Mouse (Mus musculus): ENCODE measurements around the gene Slc36a1. TPM values are rescaled to one million over a fixed set of nuclear protein-coding genes. Genes with fewer than 3 reads are reported as not detected.

Slc36a1 gene
- polyA plus RNA-seq, 1 experiment from 2014 or later: 3.1 TPM

DNA sequence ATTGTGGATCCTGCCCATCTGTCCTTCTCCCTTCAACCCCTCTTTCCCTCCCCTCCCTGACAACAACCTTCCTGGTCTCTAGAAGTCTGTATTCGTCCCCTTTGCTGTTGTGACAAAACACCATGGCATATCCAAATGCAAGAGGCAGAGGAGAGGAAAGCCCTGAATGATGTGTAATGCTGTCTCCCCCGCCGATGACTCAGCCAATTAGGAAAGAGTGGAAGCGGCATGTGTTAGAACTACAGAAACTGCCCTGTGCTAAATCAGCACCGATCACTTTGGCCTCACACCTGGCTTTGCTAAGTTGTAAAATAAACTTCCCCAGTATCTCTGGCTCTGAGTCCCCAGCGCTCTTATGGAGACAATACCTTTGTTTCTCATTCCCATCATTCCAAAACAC lies 7.1 kb upstream of the Slc36a1 start:
- no peaks in the 10 kb centered on the region for H3K4me1 ChIP-seq (ENCODE audit: control insufficient read depth, insufficient read depth, low read length)
- no peaks in the 10 kb centered on the region for H3K27me3 ChIP-seq (ENCODE audit: control insufficient read depth, insufficient read depth, low read length)
- ATAC-seq (ENCODE audit: low FRiP score, low TSS enrichment) (no peak), DNase-seq (no peak)
- H3K36me3 ChIP-seq (ENCODE audit: control insufficient read depth, insufficient read depth, low read length): no peaks in the 10 kb centered on the region
- no peaks in the 10 kb centered on the region for H3K9me3 ChIP-seq (ENCODE audit: control insufficient read depth, low read length)
- no peak overlapping the region for H3K27ac ChIP-seq (replicated peaks; ENCODE audit: low read depth, low read length)
- H3K9ac ChIP-seq (replicated peaks; ENCODE audit: low read length): no peak overlapping the region
- no peak overlapping the region for H3K4me3 ChIP-seq (replicated peaks; ENCODE audit: low read depth, low read length)
- no peak overlapping the region for H3K4me2 ChIP-seq (ENCODE audit: low read length)
- WGBS: 74% methylated on average over 6 of the region's 6 CpGs

DNA sequence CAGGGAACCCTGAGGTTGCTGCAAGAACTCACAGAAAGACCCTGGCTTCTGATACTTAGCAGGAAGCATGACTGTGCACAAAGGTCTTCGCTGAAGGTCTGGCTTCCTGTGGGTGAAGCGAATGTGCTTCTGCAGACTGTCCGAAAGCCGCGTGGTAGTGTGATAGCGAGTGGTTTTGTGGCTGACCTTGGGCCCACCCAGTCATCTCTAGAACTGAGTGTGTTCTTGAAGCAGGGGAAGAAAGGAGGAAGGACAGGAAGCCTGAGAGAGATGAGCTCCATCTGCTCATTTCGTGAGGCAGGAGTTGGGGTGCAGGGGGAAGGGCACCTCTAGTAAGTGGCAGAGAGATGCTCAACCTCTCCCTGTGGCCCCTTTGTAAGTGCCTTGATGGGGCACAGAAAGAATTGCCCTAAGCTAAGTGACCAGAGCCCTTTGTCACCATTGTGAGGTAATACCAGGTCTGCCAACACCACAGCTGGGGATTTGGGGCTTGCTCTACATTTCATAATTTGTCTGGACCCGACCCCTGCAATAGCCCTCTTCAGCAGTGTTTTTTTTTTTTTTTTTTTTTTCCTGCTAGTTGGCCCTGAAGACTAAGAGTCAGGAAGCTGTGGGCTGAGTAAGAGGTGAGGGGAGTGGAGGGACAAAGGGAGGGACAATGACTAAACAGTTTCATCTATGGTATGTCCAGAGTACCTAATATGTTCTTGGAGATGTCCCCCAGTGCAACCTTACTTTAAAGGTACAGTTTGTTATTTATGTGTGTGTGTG lies 6.2 kb upstream of the Slc36a1 start:
- Histone ChIP-seq H3K36me3 (ENCODE audit: control insufficient read depth, insufficient read depth, low read length) (no peaks in the 10 kb centered on the region), H3K9ac (replicated peaks; ENCODE audit: low read length) (no peak overlapping the region), H3K9me3 (ENCODE audit: control insufficient read depth, low read length) (no peaks in the 10 kb centered on the region), H3K27ac (replicated peaks; ENCODE audit: low read depth, low read length) (no peak overlapping the region), H3K4me3 (replicated peaks; ENCODE audit: low read depth, low read length) (no peak overlapping the region), H3K4me1 (ENCODE audit: control insufficient read depth, insufficient read depth, low read length) (no peaks in the 10 kb centered on the region), H3K4me2 (ENCODE audit: low read length) (no peak overlapping the region), H3K27me3 (ENCODE audit: control insufficient read depth, insufficient read depth, low read length) (no peaks in the 10 kb centered on the region)
- ATAC-seq (ENCODE audit: low FRiP score, low TSS enrichment) (no peak), DNase-seq (no peak)
- WGBS: 85% methylated on average over 8 of the region's 8 CpGs

DNA sequence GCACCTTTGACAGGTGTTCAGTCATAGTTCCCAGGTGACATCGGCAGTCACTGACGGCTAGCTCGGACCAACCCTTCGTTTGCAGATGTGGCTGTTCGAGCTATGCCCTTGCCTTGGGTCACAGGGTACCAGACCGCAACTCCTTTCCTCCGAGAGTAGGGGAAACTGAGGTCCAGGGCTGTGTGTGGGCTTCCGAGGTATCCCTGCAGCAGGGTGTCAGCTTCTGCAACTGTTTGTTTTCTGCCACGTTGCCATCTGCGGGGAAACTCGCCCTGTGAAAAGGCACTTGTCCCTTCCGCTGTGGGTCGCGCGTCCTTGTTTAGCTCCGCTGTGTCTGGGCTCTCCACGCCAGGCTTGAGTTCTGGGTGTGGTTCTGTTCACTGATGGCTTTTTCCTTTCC lies 452 bp downstream of the Slc36a1 start:
- H3K27ac ChIP-seq (replicated peaks; ENCODE audit: low read depth, low read length): peak overlapping the region; percentile 41; the same call in 1 of the 2 replicates
- peak; percentile 60 for DNase-seq
- H3K4me1 ChIP-seq (ENCODE audit: control insufficient read depth, insufficient read depth, low read length): peaks cover 15% of the 10 kb centered on the region; the same call in 1 of the 2 replicates
- no peaks in the 10 kb centered on the region for H3K27me3 ChIP-seq (ENCODE audit: control insufficient read depth, insufficient read depth, low read length)
- H3K9ac ChIP-seq (replicated peaks; ENCODE audit: low read length): peak overlapping the region; percentile 81
- ATAC-seq (ENCODE audit: low FRiP score, low TSS enrichment): 0 out of 2 replicates have a peak, but pooled peaks have one; percentile 49
- no peaks in the 10 kb centered on the region for H3K9me3 ChIP-seq (ENCODE audit: control insufficient read depth, low read length)
- H3K36me3 ChIP-seq (ENCODE audit: control insufficient read depth, insufficient read depth, low read length): no peaks in the 10 kb centered on the region
- 6% methylated on average over 17 of the region's 17 CpGs for WGBS
- H3K4me2 ChIP-seq (ENCODE audit: low read length): peak overlapping the region; percentile 99
- peak overlapping the region; percentile 76 for H3K4me3 ChIP-seq (replicated peaks; ENCODE audit: low read depth, low read length)

DNA sequence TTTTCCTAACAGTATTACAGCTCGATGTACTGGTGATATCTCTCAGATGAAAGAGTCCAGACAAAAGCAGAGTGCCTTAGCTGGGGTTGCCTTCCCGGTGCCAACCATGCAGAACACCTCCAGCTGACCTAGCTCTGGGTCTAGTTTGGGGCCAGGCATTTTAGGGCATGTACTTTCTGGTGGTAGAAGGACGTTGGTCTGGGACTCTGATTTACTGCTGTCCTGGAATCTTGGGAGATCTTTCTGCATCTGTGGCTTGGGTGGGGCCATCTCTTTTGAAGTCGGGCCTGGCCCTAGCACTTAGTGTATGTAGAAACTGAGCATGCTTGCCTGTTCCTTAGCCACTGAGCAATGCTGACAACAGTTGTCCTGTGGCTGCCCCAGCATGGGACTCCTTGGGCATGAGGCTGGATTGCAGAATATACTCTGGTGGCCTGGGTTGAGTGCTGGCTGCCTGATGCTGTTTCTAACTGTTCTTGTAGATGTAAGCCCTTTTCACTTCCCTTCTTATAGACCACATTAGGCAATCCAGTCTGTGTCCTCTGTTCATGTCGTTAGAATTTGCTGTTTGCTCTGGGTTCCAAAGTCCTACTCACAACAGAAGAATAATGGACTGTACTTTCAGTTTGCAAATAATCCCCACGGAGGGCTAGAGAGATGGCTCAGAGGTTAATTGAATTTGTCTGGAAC lies 4.0 kb downstream of the Slc36a1 start:
- Histone ChIP-seq H3K4me3 (replicated peaks; ENCODE audit: low read depth, low read length) (no peak overlapping the region), H3K4me2 (ENCODE audit: low read length) (no peak overlapping the region), H3K9ac (replicated peaks; ENCODE audit: low read length) (no peak overlapping the region), H3K36me3 (ENCODE audit: control insufficient read depth, insufficient read depth, low read length) (no peaks in the 10 kb centered on the region), H3K27ac (replicated peaks; ENCODE audit: low read depth, low read length) (no peak overlapping the region), H3K4me1 (ENCODE audit: control insufficient read depth, insufficient read depth, low read length) (peaks cover 15% of the 10 kb centered on the region; the same call in 1 of the 2 replicates), H3K27me3 (ENCODE audit: control insufficient read depth, insufficient read depth, low read length) (no peaks in the 10 kb centered on the region), H3K9me3 (ENCODE audit: control insufficient read depth, low read length) (no peaks in the 10 kb centered on the region)
- 65% methylated on average over 6 of the region's 6 CpGs for WGBS
- ATAC-seq (ENCODE audit: low FRiP score, low TSS enrichment) (no peak), DNase-seq (no peak)

DNA sequence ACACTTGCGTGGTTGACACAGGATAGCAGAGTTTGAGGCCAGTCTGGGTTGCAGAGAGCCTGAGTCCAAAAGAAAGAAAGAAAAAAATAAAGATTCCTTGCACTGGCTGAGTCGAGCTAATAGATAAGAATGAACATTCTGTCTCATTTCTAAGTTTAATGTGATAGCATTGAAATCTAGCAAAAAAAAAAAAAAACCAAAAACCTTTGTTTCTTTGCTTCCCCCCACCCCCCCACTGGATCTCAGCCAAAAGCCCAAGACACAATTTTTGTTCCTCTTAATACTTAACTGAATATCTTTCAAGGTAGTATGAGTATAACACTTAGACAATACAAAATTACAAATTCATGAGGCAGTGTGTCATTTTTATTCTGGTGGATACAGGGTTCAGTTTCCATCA lies 4.9 kb downstream of the Slc36a1 start:
- H3K9ac ChIP-seq (replicated peaks; ENCODE audit: low read length): no peak overlapping the region
- 77% methylated on average over 2 of the region's 2 CpGs for WGBS
- DNase-seq (no peak), ATAC-seq (ENCODE audit: low FRiP score, low TSS enrichment) (no peak)
- no peak overlapping the region for H3K4me3 ChIP-seq (replicated peaks; ENCODE audit: low read depth, low read length)
- H3K27ac ChIP-seq (replicated peaks; ENCODE audit: low read depth, low read length): no peak overlapping the region
- no peak overlapping the region for H3K4me2 ChIP-seq (ENCODE audit: low read length)
- H3K4me1 ChIP-seq (ENCODE audit: control insufficient read depth, insufficient read depth, low read length): peaks cover 15% of the 10 kb centered on the region; the same call in 1 of the 2 replicates
- no peaks in the 10 kb centered on the region for H3K36me3 ChIP-seq (ENCODE audit: control insufficient read depth, insufficient read depth, low read length)
- no peaks in the 10 kb centered on the region for H3K27me3 ChIP-seq (ENCODE audit: control insufficient read depth, insufficient read depth, low read length)
- H3K9me3 ChIP-seq (ENCODE audit: control insufficient read depth, low read length): no peaks in the 10 kb centered on the region

DNA sequence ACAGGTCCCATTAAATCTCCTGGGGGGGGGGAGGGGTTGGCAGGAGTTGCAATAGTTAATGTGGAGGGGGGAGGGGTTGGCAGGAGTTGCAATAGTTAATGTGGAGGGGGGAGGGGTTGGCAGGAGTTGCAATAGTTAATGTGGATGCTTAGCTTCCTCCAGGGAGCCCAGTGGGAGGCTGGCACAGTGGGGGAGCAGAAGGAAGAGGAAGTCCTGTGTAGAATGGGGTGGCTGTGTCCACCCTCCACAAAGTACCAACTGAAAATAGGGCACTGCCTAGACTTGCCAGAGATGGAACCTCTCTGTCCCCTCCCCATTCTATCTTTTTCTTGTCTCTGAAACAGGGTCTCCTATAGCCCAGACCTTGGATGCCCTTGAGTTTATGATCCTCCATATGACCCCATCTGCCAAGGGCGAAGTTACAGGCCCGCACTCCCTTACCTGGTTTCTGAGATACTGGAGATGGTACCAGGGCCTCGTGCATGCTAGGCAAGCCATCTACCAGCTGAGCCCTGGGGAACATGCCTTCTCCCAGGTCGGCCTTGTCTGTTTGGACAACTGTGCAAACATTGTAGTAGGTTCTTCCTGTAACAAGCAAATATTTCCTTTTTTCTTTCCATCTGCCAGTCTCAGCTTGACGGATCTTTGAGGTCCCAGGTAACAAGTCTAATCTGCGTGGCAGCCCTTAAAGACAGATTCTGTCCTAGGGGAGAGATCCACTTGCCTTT lies 5.6 kb downstream of the Slc36a1 start:
- 87% methylated on average over 6 of the region's 6 CpGs for WGBS
- Histone ChIP-seq H3K27ac (replicated peaks; ENCODE audit: low read depth, low read length) (no peak overlapping the region), H3K4me1 (ENCODE audit: control insufficient read depth, insufficient read depth, low read length) (peaks cover 15% of the 10 kb centered on the region; the same call in 1 of the 2 replicates), H3K4me3 (replicated peaks; ENCODE audit: low read depth, low read length) (no peak overlapping the region), H3K27me3 (ENCODE audit: control insufficient read depth, insufficient read depth, low read length) (no peaks in the 10 kb centered on the region), H3K9ac (replicated peaks; ENCODE audit: low read length) (no peak overlapping the region), H3K4me2 (ENCODE audit: low read length) (no peak overlapping the region), H3K36me3 (ENCODE audit: control insufficient read depth, insufficient read depth, low read length) (no peaks in the 10 kb centered on the region), H3K9me3 (ENCODE audit: control insufficient read depth, low read length) (no peaks in the 10 kb centered on the region)
- no peak for DNase-seq
- ATAC-seq (ENCODE audit: low FRiP score, low TSS enrichment): no peak

DNA sequence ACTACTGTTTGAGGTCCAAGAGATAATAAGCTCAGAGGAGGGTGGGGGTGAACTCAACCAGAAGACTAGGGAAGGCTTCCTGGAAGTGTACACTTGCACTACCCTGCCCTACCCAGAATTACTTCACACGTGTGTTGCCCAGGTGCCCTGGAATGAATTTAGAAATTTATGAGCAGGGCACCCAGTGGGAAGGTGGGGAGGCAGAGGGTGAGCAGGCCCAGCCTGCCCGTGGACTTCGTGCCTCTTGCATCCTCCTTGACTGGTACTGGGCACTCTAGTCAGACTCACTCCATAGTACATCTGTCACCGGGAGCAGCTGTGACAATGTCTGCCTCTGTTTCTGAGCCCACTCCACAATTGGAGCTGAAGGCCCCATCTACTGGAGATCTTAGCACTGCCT lies 9.4 kb downstream of the Slc36a1 start:
- no peak for DNase-seq
- Histone ChIP-seq H3K9me3 (ENCODE audit: control insufficient read depth, low read length) (no peaks in the 10 kb centered on the region), H3K4me2 (ENCODE audit: low read length) (no peak overlapping the region), H3K4me3 (replicated peaks; ENCODE audit: low read depth, low read length) (no peak overlapping the region), H3K27ac (replicated peaks; ENCODE audit: low read depth, low read length) (no peak overlapping the region), H3K4me1 (ENCODE audit: control insufficient read depth, insufficient read depth, low read length) (no peaks in the 10 kb centered on the region), H3K9ac (replicated peaks; ENCODE audit: low read length) (no peak overlapping the region), H3K27me3 (ENCODE audit: control insufficient read depth, insufficient read depth, low read length) (no peaks in the 10 kb centered on the region), H3K36me3 (ENCODE audit: control insufficient read depth, insufficient read depth, low read length) (0 out of 2 replicates have a peak, but pooled peaks cover 5% of the 10 kb centered on the region)
- ATAC-seq (ENCODE audit: low FRiP score, low TSS enrichment): no peak
- 90% methylated on average over 4 of the region's 4 CpGs for WGBS

DNA sequence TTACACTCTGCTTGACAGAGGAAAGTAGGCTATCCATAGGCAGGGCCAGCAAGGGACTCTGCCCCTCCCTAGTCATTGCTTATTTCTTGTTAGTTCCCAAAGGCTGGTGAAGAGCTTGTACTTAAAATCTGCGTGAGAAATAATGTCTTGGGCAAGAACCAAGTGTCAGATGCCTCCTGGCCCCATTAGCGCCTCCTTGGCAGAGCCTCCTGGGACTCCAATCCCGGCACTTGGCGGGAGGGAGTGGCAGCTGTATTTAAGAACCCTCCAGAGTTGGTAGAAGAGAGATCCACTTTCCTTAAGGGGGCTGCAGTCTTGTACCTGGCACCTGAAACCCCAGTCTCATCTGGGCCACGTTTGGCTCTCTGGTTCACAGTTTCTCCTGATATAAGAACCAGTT lies 10.0 kb downstream of the Slc36a1 start:
- Histone ChIP-seq H3K4me1 (ENCODE audit: control insufficient read depth, insufficient read depth, low read length) (no peaks in the 10 kb centered on the region), H3K9ac (replicated peaks; ENCODE audit: low read length) (no peak overlapping the region), H3K4me3 (replicated peaks; ENCODE audit: low read depth, low read length) (no peak overlapping the region), H3K27ac (replicated peaks; ENCODE audit: low read depth, low read length) (no peak overlapping the region), H3K9me3 (ENCODE audit: control insufficient read depth, low read length) (no peaks in the 10 kb centered on the region), H3K36me3 (ENCODE audit: control insufficient read depth, insufficient read depth, low read length) (peaks cover 9% of the 10 kb centered on the region; the same call in 1 of the 2 replicates), H3K27me3 (ENCODE audit: control insufficient read depth, insufficient read depth, low read length) (no peaks in the 10 kb centered on the region), H3K4me2 (ENCODE audit: low read length) (no peak overlapping the region)
- ATAC-seq (ENCODE audit: low FRiP score, low TSS enrichment) (no peak), DNase-seq (no peak)
- WGBS: 89% methylated on average over 5 of the region's 5 CpGs

Data from midbrain, embryonic 14.5 days (tissue).